Mouse (Mus musculus): ENCODE data around the gene Ect2. TPM values are rescaled to one million over a fixed set of nuclear protein-coding genes. Genes with fewer than 3 reads are reported as not detected.
A peak's percentile ranks its signal among the peaks of the same experiment; 100 is the strongest.

The Ect2 gene
- polyA plus RNA-seq, 1 experiment from 2014 or later: 34.2 TPM

- Histone ChIP-seq H3K9me3 (no peaks in the 10 kb centered on the region), H3K36me3 (peaks cover 6% of the 10 kb centered on the region; the same call in 1 of the 2 replicates), H3K4me3 (no peak overlapping the region), H3K4me1 (no peaks in the 10 kb centered on the region), H3K27me3 (no peaks in the 10 kb centered on the region), H3K4me2 (replicated peaks) (no peak overlapping the region), H3K9ac (replicated peaks) (no peak overlapping the region), H3K27ac (replicated peaks) (no peak overlapping the region)
- ATAC-seq (replicated peaks): no peak
- WGBS: 91% methylated on average over 6 of the region's 6 CpGs
Measured at GRCm38 (mm10) chr3:27102965-27103364, 50.7 kb downstream of the Ect2 start.

- Histone ChIP-seq H3K4me3 (no peak overlapping the region), H3K4me2 (replicated peaks) (no peak overlapping the region), H3K36me3 (peaks cover 13% of the 10 kb centered on the region), H3K4me1 (no peaks in the 10 kb centered on the region), H3K27ac (replicated peaks) (no peak overlapping the region), H3K9ac (replicated peaks) (no peak overlapping the region), H3K9me3 (no peaks in the 10 kb centered on the region), H3K27me3 (no peaks in the 10 kb centered on the region)
- ATAC-seq (replicated peaks): no peak
- 90% methylated on average over 6 of the region's 6 CpGs for WGBS
Measured at GRCm38 (mm10) chr3:27098633-27099032, 55.0 kb downstream of the Ect2 start.

GRCm38 (mm10) chr3:27086221-27086620 is 67.5 kb downstream of the Ect2 start:
- H3K27me3 ChIP-seq: no peaks in the 10 kb centered on the region
- H3K27ac ChIP-seq (replicated peaks): no peak overlapping the region
- H3K36me3 ChIP-seq: no peaks in the 10 kb centered on the region
- no peak overlapping the region for H3K4me3 ChIP-seq
- no peaks in the 10 kb centered on the region for H3K9me3 ChIP-seq
- no peak overlapping the region for H3K9ac ChIP-seq (replicated peaks)
- no peak overlapping the region for H3K4me2 ChIP-seq (replicated peaks)
- 97% methylated on average over 6 of the region's 6 CpGs for WGBS
- no peak for ATAC-seq (replicated peaks)
- H3K4me1 ChIP-seq: no peaks in the 10 kb centered on the region

GRCm38 (mm10) chr3:27081229-27082060 is 72.2 kb downstream of the Ect2 start:
- Histone ChIP-seq H3K9me3 (no peaks in the 10 kb centered on the region), H3K36me3 (no peaks in the 10 kb centered on the region), H3K27me3 (no peaks in the 10 kb centered on the region), H3K9ac (replicated peaks) (no peak overlapping the region), H3K4me3 (no peak overlapping the region), H3K4me1 (no peaks in the 10 kb centered on the region), H3K27ac (replicated peaks) (no peak overlapping the region), H3K4me2 (replicated peaks) (no peak overlapping the region)
- WGBS: 92% methylated on average over 13 of the region's 13 CpGs
- no peak for ATAC-seq (replicated peaks)

GRCm38 (mm10) chr3:27080061-27080770 is 73.5 kb downstream of the Ect2 start:
- H3K36me3 ChIP-seq: no peaks in the 10 kb centered on the region
- no peak for ATAC-seq (replicated peaks)
- H3K9me3 ChIP-seq: no peaks in the 10 kb centered on the region
- no peaks in the 10 kb centered on the region for H3K4me1 ChIP-seq
- 73% methylated on average over 7 of the region's 7 CpGs for WGBS
- H3K9ac ChIP-seq (replicated peaks): no peak overlapping the region
- H3K4me3 ChIP-seq: no peak overlapping the region
- H3K27ac ChIP-seq (replicated peaks): no peak overlapping the region
- no peaks in the 10 kb centered on the region for H3K27me3 ChIP-seq
- no peak overlapping the region for H3K4me2 ChIP-seq (replicated peaks)

GRCm38 (mm10) chr3:27073884-27074283 is 79.8 kb downstream of the Ect2 start:
- WGBS: 95% methylated on average over 2 of the region's 2 CpGs
- ATAC-seq (replicated peaks): no peak
- no peak overlapping the region for H3K27ac ChIP-seq (replicated peaks)
- no peak overlapping the region for H3K4me3 ChIP-seq
- no peaks in the 10 kb centered on the region for H3K9me3 ChIP-seq
- H3K4me1 ChIP-seq: no peaks in the 10 kb centered on the region
- no peak overlapping the region for H3K9ac ChIP-seq (replicated peaks)
- H3K36me3 ChIP-seq: no peaks in the 10 kb centered on the region
- no peaks in the 10 kb centered on the region for H3K27me3 ChIP-seq
- H3K4me2 ChIP-seq (replicated peaks): no peak overlapping the region

GRCm38 (mm10) chr3:27071706-27072105 is 82.0 kb downstream of the Ect2 start:
- Histone ChIP-seq H3K27ac (replicated peaks) (no peak overlapping the region), H3K4me2 (replicated peaks) (no peak overlapping the region), H3K9me3 (no peaks in the 10 kb centered on the region), H3K4me3 (no peak overlapping the region), H3K4me1 (no peaks in the 10 kb centered on the region), H3K27me3 (no peaks in the 10 kb centered on the region), H3K9ac (replicated peaks) (no peak overlapping the region), H3K36me3 (no peaks in the 10 kb centered on the region)
- WGBS: 97% methylated on average over 4 of the region's 4 CpGs
- ATAC-seq (replicated peaks): no peak

GRCm38 (mm10) chr3:27070340-27070739 is 83.3 kb downstream of the Ect2 start:
- Histone ChIP-seq H3K4me2 (replicated peaks) (no peak overlapping the region), H3K4me1 (no peaks in the 10 kb centered on the region), H3K27ac (replicated peaks) (no peak overlapping the region), H3K27me3 (no peaks in the 10 kb centered on the region), H3K36me3 (no peaks in the 10 kb centered on the region), H3K9me3 (no peaks in the 10 kb centered on the region), H3K4me3 (no peak overlapping the region), H3K9ac (replicated peaks) (no peak overlapping the region)
- 85% methylated on average over 9 of the region's 9 CpGs for WGBS
- ATAC-seq (replicated peaks): no peak

GRCm38 (mm10) chr3:27067206-27067605 is 86.5 kb downstream of the Ect2 start:
- H3K4me3 ChIP-seq: no peak overlapping the region
- no peaks in the 10 kb centered on the region for H3K27me3 ChIP-seq
- H3K9me3 ChIP-seq: no peaks in the 10 kb centered on the region
- no peak overlapping the region for H3K9ac ChIP-seq (replicated peaks)
- no peak overlapping the region for H3K27ac ChIP-seq (replicated peaks)
- no peaks in the 10 kb centered on the region for H3K4me1 ChIP-seq
- no peak for ATAC-seq (replicated peaks)
- H3K4me2 ChIP-seq (replicated peaks): no peak overlapping the region
- no peaks in the 10 kb centered on the region for H3K36me3 ChIP-seq

GRCm38 (mm10) chr3:27064886-27065285 is 88.8 kb downstream of the Ect2 start:
- no peak overlapping the region for H3K9ac ChIP-seq (replicated peaks)
- H3K4me1 ChIP-seq: peaks cover 4% of the 10 kb centered on the region
- H3K9me3 ChIP-seq: no peaks in the 10 kb centered on the region
- H3K27ac ChIP-seq (replicated peaks): no peak overlapping the region
- no peak overlapping the region for H3K4me3 ChIP-seq
- no peaks in the 10 kb centered on the region for H3K27me3 ChIP-seq
- 91% methylated on average over 2 of the region's 2 CpGs for WGBS
- no peaks in the 10 kb centered on the region for H3K36me3 ChIP-seq
- H3K4me2 ChIP-seq (replicated peaks): no peak overlapping the region
- no peak for ATAC-seq (replicated peaks)

GRCm38 (mm10) chr3:27063399-27064260 is 90.0 kb downstream of the Ect2 start:
- Histone ChIP-seq H3K36me3 (no peaks in the 10 kb centered on the region), H3K4me3 (no peak overlapping the region), H3K27ac (replicated peaks) (no peak overlapping the region), H3K27me3 (no peaks in the 10 kb centered on the region), H3K9ac (replicated peaks) (no peak overlapping the region), H3K4me2 (replicated peaks) (no peak overlapping the region), H3K9me3 (no peaks in the 10 kb centered on the region), H3K4me1 (peaks cover 8% of the 10 kb centered on the region)
- ATAC-seq (replicated peaks): no peak
- 63% methylated on average over 11 of the region's 11 CpGs for WGBS

GRCm38 (mm10) chr3:27060441-27060840 is 93.2 kb downstream of the Ect2 start:
- peak overlapping the region; percentile 22; the same call in 1 of the 2 replicates for H3K4me2 ChIP-seq (replicated peaks)
- no peak overlapping the region for H3K9ac ChIP-seq (replicated peaks)
- WGBS: 80% methylated on average over 12 of the region's 12 CpGs
- H3K27ac ChIP-seq (replicated peaks): no peak overlapping the region
- H3K9me3 ChIP-seq: no peaks in the 10 kb centered on the region
- H3K4me1 ChIP-seq: peaks cover 8% of the 10 kb centered on the region
- no peak overlapping the region for H3K4me3 ChIP-seq
- H3K27me3 ChIP-seq: no peaks in the 10 kb centered on the region
- no peak for ATAC-seq (replicated peaks)
- H3K36me3 ChIP-seq: no peaks in the 10 kb centered on the region

All from forebrain, embryonic 15.5 days (tissue).